Mouse (Mus musculus): ENCODE measurements around the gene Tmem238l. TPM values are rescaled to one million over a fixed set of nuclear protein-coding genes. Genes with fewer than 3 reads are reported as not detected.

Gene Tmem238l
- total RNA-seq, 2 experiments from 2014 or later: not detected

Other genes with a start within 250 kb of the Tmem238l start
- under 1 TPM in 1 of 2 experiments, not detected in 1; 0.13 TPM for gene Pirt, start 44.7 kb upstream of the Tmem238l start, total RNA-seq (2021)
- gene Tmem220, start 68.5 kb downstream of the Tmem238l start, total RNA-seq (2021): under 1 TPM; 0.49 to 0.64 TPM
- 1 to 10 TPM; 6.5 to 8.2 TPM for gene Adprm, start 96.0 kb downstream of the Tmem238l start, total RNA-seq (2021)
- 1 to 10 TPM; 6.6 to 6.7 TPM for gene Sco1, start 96.0 kb downstream of the Tmem238l start, total RNA-seq (2021)
- 10 to 100 TPM in 1 of 2 experiments, 1 to 10 TPM in 1; 7.7 to 11.8 TPM for gene Myh3, start 121.7 kb downstream of the Tmem238l start, total RNA-seq (2021)
- gene Myh2, start 214.4 kb downstream of the Tmem238l start, total RNA-seq (2021): 1,000 to 10,000 TPM; 1,281 to 1,857 TPM
- gene Myh1, start 243.4 kb downstream of the Tmem238l start, total RNA-seq (2021): 1,000 to 10,000 TPM; 2,071 to 3,124 TPM